Mouse (Mus musculus): ENCODE measurements around the gene Thrb. TPM values are rescaled to one million over a fixed set of nuclear protein-coding genes. Genes with fewer than 3 reads are reported as not detected.

Thrb gene
- polyA plus RNA-seq, 1 experiment from 2014 or later: 0.70 TPM

GRCm38 (mm10) chr14:17912573-17913207 lies 252.6 kb downstream of the Thrb start:
- 57% methylated on average over 6 of the region's 6 CpGs for WGBS
- Histone ChIP-seq H3K27ac (ENCODE audit: low read depth) (no peak overlapping the region), H3K4me1 (ENCODE audit: insufficient read depth) (no peaks in the 10 kb centered on the region), H3K9me3 (ENCODE audit: low read depth, low read length) (no peaks in the 10 kb centered on the region), H3K4me3 (ENCODE audit: low read depth, low read length) (no peak overlapping the region), H3K27me3 (ENCODE audit: insufficient read depth, low read length) (no peaks in the 10 kb centered on the region), H3K36me3 (ENCODE audit: insufficient read depth) (no peaks in the 10 kb centered on the region), H3K4me2 (no peak overlapping the region), H3K9ac (no peak overlapping the region)
- no peak for TF ChIP-seq CTCF (IDR thresholded peaks at IDR 0.05; ENCODE audit: low read depth)
- DNase-seq (no peak), ATAC-seq (ENCODE audit: insufficient read depth) (no peak)

- no peak for TF ChIP-seq CTCF (IDR thresholded peaks at IDR 0.05; ENCODE audit: low read depth)
- ATAC-seq (ENCODE audit: insufficient read depth): no peak
- Histone ChIP-seq H3K9ac (no peak overlapping the region), H3K36me3 (ENCODE audit: insufficient read depth) (no peaks in the 10 kb centered on the region), H3K9me3 (ENCODE audit: low read depth, low read length) (no peaks in the 10 kb centered on the region), H3K4me1 (ENCODE audit: insufficient read depth) (no peaks in the 10 kb centered on the region), H3K4me3 (ENCODE audit: low read depth, low read length) (no peak overlapping the region), H3K27ac (ENCODE audit: low read depth) (no peak overlapping the region), H3K27me3 (ENCODE audit: insufficient read depth, low read length) (no peaks in the 10 kb centered on the region), H3K4me2 (no peak overlapping the region)
- 73% methylated on average over 2 of the region's 2 CpGs for WGBS
- no peak for DNase-seq
Observed at GRCm38 (mm10) chr14:17915556-17915955, 255.5 kb downstream of the Thrb start.

GRCm38 (mm10) chr14:17916651-17917050 lies 256.6 kb downstream of the Thrb start:
- ATAC-seq (ENCODE audit: insufficient read depth) (no peak), DNase-seq (no peak)
- Histone ChIP-seq H3K36me3 (ENCODE audit: insufficient read depth) (no peaks in the 10 kb centered on the region), H3K27me3 (ENCODE audit: insufficient read depth, low read length) (no peaks in the 10 kb centered on the region), H3K9me3 (ENCODE audit: low read depth, low read length) (no peaks in the 10 kb centered on the region), H3K9ac (no peak overlapping the region), H3K4me1 (ENCODE audit: insufficient read depth) (no peaks in the 10 kb centered on the region), H3K27ac (ENCODE audit: low read depth) (no peak overlapping the region), H3K4me3 (ENCODE audit: low read depth, low read length) (no peak overlapping the region), H3K4me2 (no peak overlapping the region)
- no peak for TF ChIP-seq CTCF (IDR thresholded peaks at IDR 0.05; ENCODE audit: low read depth)
- 65% methylated on average over 2 of the region's 2 CpGs for WGBS

- Histone ChIP-seq H3K27me3 (ENCODE audit: insufficient read depth, low read length) (no peaks in the 10 kb centered on the region), H3K36me3 (ENCODE audit: insufficient read depth) (no peaks in the 10 kb centered on the region), H3K9me3 (ENCODE audit: low read depth, low read length) (no peaks in the 10 kb centered on the region), H3K4me3 (ENCODE audit: low read depth, low read length) (no peak overlapping the region), H3K4me1 (ENCODE audit: insufficient read depth) (no peaks in the 10 kb centered on the region), H3K27ac (ENCODE audit: low read depth) (no peak overlapping the region), H3K4me2 (no peak overlapping the region), H3K9ac (no peak overlapping the region)
- no peak; the same call in 1 of the 2 replicates for ATAC-seq (ENCODE audit: insufficient read depth)
- no peak for DNase-seq
- 69% methylated on average over 3 of the region's 3 CpGs for WGBS
- TF ChIP-seq CTCF (IDR thresholded peaks at IDR 0.05; ENCODE audit: low read depth): no peak
Observed at GRCm38 (mm10) chr14:17917124-17917763, 257.2 kb downstream of the Thrb start.

- DNase-seq (peak; percentile 36), ATAC-seq (ENCODE audit: insufficient read depth) (peak; percentile 60; the same call in 1 of the 2 replicates)
- H3K27me3 ChIP-seq (ENCODE audit: insufficient read depth, low read length): no peaks in the 10 kb centered on the region
- H3K9ac ChIP-seq: no peak overlapping the region
- TF ChIP-seq CTCF (IDR thresholded peaks at IDR 0.05; ENCODE audit: low read depth): no peak
- H3K4me1 ChIP-seq (ENCODE audit: insufficient read depth): no peaks in the 10 kb centered on the region
- 37% methylated on average over 3 of the region's 3 CpGs for WGBS
- no peak overlapping the region for H3K4me2 ChIP-seq
- H3K4me3 ChIP-seq (ENCODE audit: low read depth, low read length): no peak overlapping the region
- no peaks in the 10 kb centered on the region for H3K9me3 ChIP-seq (ENCODE audit: low read depth, low read length)
- no peaks in the 10 kb centered on the region for H3K36me3 ChIP-seq (ENCODE audit: insufficient read depth)
- H3K27ac ChIP-seq (ENCODE audit: low read depth): no peak overlapping the region
Observed at GRCm38 (mm10) chr14:17917899-17918298, 257.8 kb downstream of the Thrb start.

GRCm38 (mm10) chr14:17922807-17923704 lies 263.0 kb downstream of the Thrb start:
- TF ChIP-seq CTCF (IDR thresholded peaks at IDR 0.05; ENCODE audit: low read depth): no peak
- no peak overlapping the region for H3K27ac ChIP-seq (ENCODE audit: low read depth)
- H3K9ac ChIP-seq: no peak overlapping the region
- H3K9me3 ChIP-seq (ENCODE audit: low read depth, low read length): no peaks in the 10 kb centered on the region
- H3K4me2 ChIP-seq: no peak overlapping the region
- no peaks in the 10 kb centered on the region for H3K36me3 ChIP-seq (ENCODE audit: insufficient read depth)
- DNase-seq (no peak), ATAC-seq (ENCODE audit: insufficient read depth) (no peak)
- no peaks in the 10 kb centered on the region for H3K4me1 ChIP-seq (ENCODE audit: insufficient read depth)
- no peaks in the 10 kb centered on the region for H3K27me3 ChIP-seq (ENCODE audit: insufficient read depth, low read length)
- 42% methylated on average over 8 of the region's 8 CpGs for WGBS
- no peak overlapping the region for H3K4me3 ChIP-seq (ENCODE audit: low read depth, low read length)

GRCm38 (mm10) chr14:17927469-17927868 lies 267.4 kb downstream of the Thrb start:
- peak; percentile 48 for DNase-seq

More at GRCm38 (mm10) chr14:17927469-17927868, 267.4 kb downstream of the Thrb start:
- Histone ChIP-seq H3K9ac (no peak overlapping the region), H3K36me3 (ENCODE audit: insufficient read depth) (no peaks in the 10 kb centered on the region), H3K9me3 (ENCODE audit: low read depth, low read length) (no peaks in the 10 kb centered on the region), H3K4me2 (no peak overlapping the region), H3K4me1 (ENCODE audit: insufficient read depth) (no peaks in the 10 kb centered on the region), H3K27ac (ENCODE audit: low read depth) (no peak overlapping the region), H3K27me3 (ENCODE audit: insufficient read depth, low read length) (no peaks in the 10 kb centered on the region), H3K4me3 (ENCODE audit: low read depth, low read length) (no peak overlapping the region)
- 37% methylated on average over 1 of the region's 1 CpGs for WGBS
- ATAC-seq (ENCODE audit: insufficient read depth): no peak
- peak; percentile 60 for TF ChIP-seq CTCF (IDR thresholded peaks at IDR 0.05; ENCODE audit: low read depth)
